Mouse (Mus musculus) intestine, embryonic 16.5 days (tissue): ENCODE measurements at regions not wholly inside any gene's neighbourhood (a gene's known extent, or its start where the extent isn't known, plus 50 kb on each side); places are given as distances from the start of the nearest gene placed in this dataset.

Experiments used
- ATAC-seq: fragments of 200-750 bp; cut with Nextera tagmentation; 2 replicates; pipeline ENCODE4 v1.8.0; 2017; ENCODE audit warnings: moderate TSS enrichment, moderate library complexity
- H3K27ac ChIP-seq: fragments of 300-500 bp; sonication (generic); 2 replicates; pipeline ENCODE4 v1.5.1; 2014; ENCODE audit warnings: mild to moderate bottlenecking, low read length
- H3K27me3 ChIP-seq: fragments of 300-500 bp; sonication (generic); replicated peaks from 2 replicates; pipeline ENCODE4 v1.6.1; 2014; ENCODE audit warnings: low read length, control low read depth, mixed read lengths; ENCODE audit not compliant: control insufficient read depth, insufficient read depth
- H3K36me3 ChIP-seq: fragments of 300-500 bp; sonication (generic); 2 replicates; pipeline ENCODE4 v1.6.1; 2014; ENCODE audit warnings: low read length, control low read depth; ENCODE audit not compliant: control insufficient read depth, insufficient read depth
- H3K4me1 ChIP-seq: fragments of 300-500 bp; sonication (generic); 2 replicates; pipeline ENCODE4 v1.6.1; 2014; ENCODE audit warnings: low read length, control low read depth, mixed read lengths; ENCODE audit not compliant: control insufficient read depth, insufficient read depth
- H3K4me2 ChIP-seq: fragments of 300-500 bp; sonication (generic); 2 replicates; pipeline ENCODE4 v1.6.1; 2014; ENCODE audit warnings: low read depth, low read length, control low read depth
- H3K4me3 ChIP-seq: fragments of 300-500 bp; sonication (generic); 2 replicates; pipeline ENCODE4 v1.5.1; 2014; ENCODE audit warnings: mild to moderate bottlenecking, low read length
- H3K9ac ChIP-seq: fragments of 300-500 bp; sonication (generic); 2 replicates; pipeline ENCODE4 v1.6.1; 2014; ENCODE audit warnings: low read depth, low read length
- H3K9me3 ChIP-seq: fragments of 300-500 bp; sonication (generic); 2 replicates; pipeline ENCODE4 v1.6.1; 2016; ENCODE audit warnings: low read length, control low read depth; ENCODE audit not compliant: control insufficient read depth
- WGBS: fragments of 180-500 bp; shearing (Covaris S2); extraction: QIAGEN DNeasy Blood & Tissue Kit; methylation state at CpG from one replicate; pipeline ENCODE4 v1.1.7; 2014; 5-methylcytosine and 5-hydroxymethylcytosine counted together

DNA sequence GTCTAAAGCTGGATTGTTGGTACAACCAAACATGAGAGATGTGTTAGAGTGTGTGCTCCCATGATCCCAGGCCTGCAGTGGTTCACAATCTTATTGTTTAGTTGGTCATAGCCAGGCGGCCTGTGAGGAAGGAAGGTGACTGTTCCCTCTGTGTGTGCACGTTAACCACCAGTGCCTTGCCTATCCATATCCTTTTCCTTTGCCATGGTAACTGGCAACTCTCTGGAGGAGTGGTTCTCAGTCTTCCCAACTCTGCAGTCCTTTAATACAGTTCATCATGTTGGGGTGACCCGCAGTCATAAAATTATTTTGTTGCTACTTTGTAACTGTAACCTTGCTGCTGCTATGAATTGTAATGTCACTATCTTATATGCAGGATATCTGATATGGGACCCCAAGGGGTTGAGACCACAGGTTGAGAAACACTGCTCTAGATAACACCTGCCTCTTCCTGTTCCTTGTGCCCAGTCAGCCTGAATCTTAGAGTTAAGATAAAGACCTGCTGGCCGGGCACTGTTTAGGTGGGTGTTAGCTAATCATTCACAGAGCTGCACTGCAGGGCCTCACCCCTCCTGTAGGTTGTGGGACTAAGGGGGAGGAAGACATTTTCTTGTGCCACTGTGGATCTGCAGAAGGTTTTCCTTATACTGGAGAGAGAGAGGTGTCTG is 57.0 kb upstream of the Medag start:
- H3K9ac ChIP-seq: no peak overlapping the region
- no peaks in the 10 kb centered on the region for H3K36me3 ChIP-seq
- H3K4me2 ChIP-seq: no peak overlapping the region
- peaks cover 29% of the 10 kb centered on the region for H3K4me1 ChIP-seq
- 58% methylated on average over 4 of the region's 4 CpGs for WGBS
- ATAC-seq: peak; percentile 92
- no peak overlapping the region for H3K4me3 ChIP-seq
- peak overlapping the region; percentile 68 for H3K27ac ChIP-seq
- no peaks in the 10 kb centered on the region for H3K27me3 ChIP-seq
- no peaks in the 10 kb centered on the region; the same call in 1 of the 2 replicates for H3K9me3 ChIP-seq

GRCm38 (mm10) chr5:149355131-149355530 is 56.4 kb upstream of the Medag start:
- no peak for ATAC-seq
- no peak overlapping the region for H3K4me3 ChIP-seq
- no peak overlapping the region for H3K9ac ChIP-seq
- peak overlapping the region; percentile 68 for H3K27ac ChIP-seq
- no peak overlapping the region for H3K4me2 ChIP-seq
- no peaks in the 10 kb centered on the region for H3K36me3 ChIP-seq
- H3K27me3 ChIP-seq: no peaks in the 10 kb centered on the region
- no peaks in the 10 kb centered on the region; the same call in 1 of the 2 replicates for H3K9me3 ChIP-seq
- H3K4me1 ChIP-seq: peaks cover 29% of the 10 kb centered on the region
- WGBS: 46% methylated on average over 7 of the region's 7 CpGs

DNA sequence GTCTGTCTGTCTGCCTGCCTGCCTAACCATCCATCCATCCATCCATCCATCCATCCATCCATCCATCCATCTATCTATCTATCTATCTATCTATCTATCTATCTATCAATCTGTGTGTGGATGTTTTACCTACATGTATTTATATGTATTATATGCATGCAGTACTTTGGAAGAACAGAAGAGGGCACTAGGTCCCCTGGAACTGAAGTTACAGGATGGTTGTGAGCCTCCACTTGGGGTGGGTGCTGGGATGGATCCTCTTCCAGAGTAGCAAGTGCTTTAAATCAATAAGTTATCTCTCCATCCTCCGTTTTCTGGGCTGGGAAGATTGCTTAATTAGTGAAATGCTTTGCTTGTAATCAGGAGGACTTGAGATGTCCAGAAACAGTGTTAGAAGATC is 54.6 kb upstream of the Medag start:
- ATAC-seq: no peak
- Histone ChIP-seq H3K4me2 (no peak overlapping the region), H3K4me1 (peaks cover 29% of the 10 kb centered on the region), H3K36me3 (no peaks in the 10 kb centered on the region), H3K9me3 (no peaks in the 10 kb centered on the region; the same call in 1 of the 2 replicates), H3K27me3 (no peaks in the 10 kb centered on the region), H3K4me3 (no peak overlapping the region), H3K27ac (no peak overlapping the region), H3K9ac (no peak overlapping the region)
- WGBS: 84% methylated on average over 1 of the region's 1 CpGs
